Mouse (Mus musculus) ES-Bruce4 (cell line): ENCODE results near the gene Vps52.

Source experiments
- CTCF ChIP-seq: IDR thresholded peaks from one replicate; pipeline ENCODE4 v1.8.1; 2011; ENCODE audit warnings: low read depth, low read length
- EP300 ChIP-seq: IDR thresholded peaks from 2 replicates; pipeline ENCODE4 v1.6.1; 2011; ENCODE audit warnings: low read depth, low read length; ENCODE audit not compliant: insufficient read depth
- POLR2A ChIP-seq: IDR thresholded peaks from one replicate; pipeline ENCODE4 v1.8.1; 2011; ENCODE audit warnings: low read length; ENCODE audit not compliant: insufficient read depth

DNA sequence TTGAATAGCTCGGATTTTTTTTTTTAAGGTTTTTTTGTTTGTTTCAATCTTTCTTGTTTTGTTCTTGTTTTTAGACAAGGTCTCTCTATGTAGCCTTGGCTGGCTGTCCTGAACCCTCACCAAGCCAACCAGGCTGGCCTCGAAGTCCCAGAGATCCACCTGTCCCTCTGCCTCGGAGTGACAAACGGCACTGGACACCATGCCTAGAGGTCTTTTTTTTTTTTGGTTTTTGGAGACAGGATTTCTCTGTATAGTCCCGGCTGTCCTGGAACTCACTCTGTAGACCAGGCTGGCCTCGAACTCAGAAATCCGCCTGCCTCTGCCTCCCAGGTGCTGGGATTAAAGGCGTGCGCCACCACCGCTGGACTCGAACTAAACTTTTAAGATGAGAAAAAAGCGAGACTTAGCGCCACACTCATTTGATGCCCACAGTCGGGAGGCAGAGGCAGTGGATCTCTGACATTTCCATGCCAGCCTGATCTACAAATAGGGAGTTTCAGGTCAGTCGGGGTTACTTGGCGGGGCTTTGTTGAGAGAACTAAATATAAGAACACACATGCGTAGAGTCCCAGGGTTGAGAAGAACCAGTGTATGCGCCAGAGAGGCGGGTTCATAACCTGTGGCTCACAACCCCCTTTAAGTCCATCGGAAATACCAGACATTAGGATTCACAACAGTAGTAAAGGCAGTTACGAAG, 27.2 kb upstream of the Vps52 start:
- TF ChIP-seq EP300 (no peak), CTCF (no peak), POLR2A (no peak)
